ENCODE assay signal across 8 mouse cellular contexts in the genomic region with DNA sequence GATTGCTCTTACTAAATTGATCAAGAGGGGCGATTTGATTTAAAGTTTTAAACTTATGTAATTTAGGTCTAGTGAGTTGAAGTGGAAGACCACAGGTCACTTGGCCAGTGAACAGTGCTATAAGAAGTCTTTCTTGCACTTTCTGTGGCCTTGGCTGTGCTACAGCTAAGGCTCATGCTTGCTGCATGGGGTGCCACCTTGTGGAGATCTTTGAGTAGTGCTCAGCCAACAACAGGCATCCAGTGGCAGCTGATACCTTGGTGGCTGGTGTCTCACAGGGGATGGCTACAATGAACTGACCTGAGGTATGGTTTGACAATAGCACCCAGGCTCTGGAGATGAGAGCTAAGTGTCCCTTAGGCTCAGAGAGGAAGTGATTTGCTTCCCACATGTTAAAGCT. TPM values are rescaled to one million over a fixed set of nuclear protein-coding genes. Genes with fewer than 3 reads are reported as not detected.
DNase-seq lines count a peak whose midpoint lies in the region; ATAC-seq and TF ChIP-seq lines count a peak whose summit lies in the region.

No protein-coding gene starts in this region.

- no peak overlapping the region for H3K4me3 ChIP-seq in CH12.LX (replicated peaks in 1 of 3; ENCODE audit: low read depth in 2 of 3, low read length in 2 of 3, poor library complexity in 1 of 3)
- no peak overlapping the region for H3K4me3 ChIP-seq in heart, postnatal 0 days (ENCODE audit: low read depth, low read length)
- H3K4me3 ChIP-seq in liver, embryonic 16.5 days (ENCODE audit: low read depth, low read length), result no peak overlapping the region
- H3K4me3 ChIP-seq in neural tube, embryonic 13.5 days, result no peak overlapping the region

- H3K36me3 ChIP-seq in CH12.LX (replicated peaks in 1 of 2; ENCODE audit: control insufficient read depth in 1 of 2, insufficient read depth in 1 of 2, low read length in 1 of 2), result peaks cover 37 to 86% of the 10 kb centered on the region in 2 experiments
- 0 out of 2 replicates have a peak, but pooled peaks cover 4% of the 10 kb centered on the region for H3K36me3 ChIP-seq in heart, postnatal 0 days (replicated peaks; ENCODE audit: control insufficient read depth, insufficient read depth, low read length)
- no peaks in the 10 kb centered on the region for H3K36me3 ChIP-seq in liver, embryonic 16.5 days (ENCODE audit: control insufficient read depth, insufficient read depth)
- H3K36me3 ChIP-seq in neural tube, embryonic 13.5 days, result peaks cover 1% of the 10 kb centered on the region; the same call in 1 of the 2 replicates

- no peak overlapping the region for H3K27ac ChIP-seq in CH12.LX (ENCODE audit: insufficient read depth, low read depth)
- H3K27ac ChIP-seq in heart, postnatal 0 days (ENCODE audit: low read depth), result no peak overlapping the region
- H3K27ac ChIP-seq in liver, embryonic 16.5 days (ENCODE audit: low read length), result no peak overlapping the region
- H3K27ac ChIP-seq in neural tube, embryonic 13.5 days (replicated peaks), result no peak overlapping the region

- peak in 1 of 2 experiments; percentile 87; a peak in 2 of 4 replicates for TF ChIP-seq CTCF in CH12.LX (conservative IDR thresholded peaks at IDR 0.05 in 1 of 2, IDR thresholded peaks at IDR 0.05 in 1 of 2; ENCODE audit: low read depth in 2 of 2, low read length in 2 of 2)
- TF ChIP-seq CTCF in heart, postnatal 0 days (IDR thresholded peaks at IDR 0.05; ENCODE audit: low read depth), result peak; percentile 90

- DNase-seq in CH12.LX (ENCODE audit: extremely low read depth), result peak; percentile 52
- peak; percentile 38 for DNase-seq in adrenal gland, adult 8-10 months
- peak; percentile 78 for DNase-seq in embryo, embryonic 11 days
- peak; percentile 25 for DNase-seq in heart, postnatal 0 days (ENCODE audit: low spot score)
- peak; percentile 77 to 79 for DNase-seq in kidney, postnatal 25 days
- DNase-seq in testis, postnatal 10 days (ENCODE audit: low spot score), result peak; percentile 73

- H3K4me2 ChIP-seq in CH12.LX (ENCODE audit: insufficient read depth, low read depth, poor library complexity, severe bottlenecking), result no peak overlapping the region
- H3K4me2 ChIP-seq in heart, postnatal 0 days (ENCODE audit: low read depth, low read length), result no peak overlapping the region
- no peak overlapping the region for H3K4me2 ChIP-seq in liver, embryonic 16.5 days (ENCODE audit: low read depth, low read length)
- H3K4me2 ChIP-seq in neural tube, embryonic 13.5 days, result no peak overlapping the region

- H3K27me3 ChIP-seq in CH12.LX (replicated peaks), result no peaks in the 10 kb centered on the region
- no peaks in the 10 kb centered on the region for H3K27me3 ChIP-seq in heart, postnatal 0 days (ENCODE audit: control insufficient read depth, insufficient read depth, low read length)
- H3K27me3 ChIP-seq in liver, embryonic 16.5 days (ENCODE audit: control insufficient read depth, insufficient read depth, low read depth, low read length), result no peaks in the 10 kb centered on the region
- H3K27me3 ChIP-seq in neural tube, embryonic 13.5 days, result no peaks in the 10 kb centered on the region

- H3K4me1 ChIP-seq in CH12.LX (ENCODE audit: control insufficient read depth in 1 of 2, insufficient read depth in 2 of 2), result no peaks in the 10 kb centered on the region
- H3K4me1 ChIP-seq in heart, postnatal 0 days (ENCODE audit: control insufficient read depth, insufficient read depth), result no peaks in the 10 kb centered on the region
- no peaks in the 10 kb centered on the region for H3K4me1 ChIP-seq in liver, embryonic 16.5 days (ENCODE audit: control insufficient read depth, low read depth, low read length)
- H3K4me1 ChIP-seq in neural tube, embryonic 13.5 days (replicated peaks), result no peaks in the 10 kb centered on the region

- TF ChIP-seq EP300 in CH12.LX (IDR thresholded peaks at IDR 0.05; ENCODE audit: low read length), result no peak
- TF ChIP-seq EP300 in heart, postnatal 0 days (IDR thresholded peaks at IDR 0.05; ENCODE audit: low read depth), result no peak

- H3K9ac ChIP-seq in CH12.LX (ENCODE audit: insufficient read depth, low read depth), result no peak overlapping the region
- H3K9ac ChIP-seq in heart, postnatal 0 days (replicated peaks; ENCODE audit: low read depth, low read length), result no peak overlapping the region
- H3K9ac ChIP-seq in liver, embryonic 16.5 days (ENCODE audit: low read depth, low read length), result no peak overlapping the region
- H3K9ac ChIP-seq in neural tube, embryonic 13.5 days, result no peak overlapping the region

- 13% methylated on average over 1 of the region's 1 CpGs for WGBS in heart, postnatal 0 days
- WGBS in liver, embryonic 16.5 days (ENCODE audit: insufficient replicate concordance), result 16% methylated on average over 1 of the region's 1 CpGs
- WGBS in neural tube, embryonic 13.5 days, result 19% methylated on average over 1 of the region's 1 CpGs

- no peaks in the 10 kb centered on the region for H3K9me3 ChIP-seq in CH12.LX (replicated peaks; ENCODE audit: low read length)
- no peaks in the 10 kb centered on the region for H3K9me3 ChIP-seq in heart, postnatal 0 days (replicated peaks; ENCODE audit: control insufficient read depth, low read length)
- H3K9me3 ChIP-seq in liver, embryonic 16.5 days (replicated peaks; ENCODE audit: control insufficient read depth, low read length), result no peaks in the 10 kb centered on the region
- no peaks in the 10 kb centered on the region for H3K9me3 ChIP-seq in neural tube, embryonic 13.5 days

- in situ Hi-C loops in CH12.LX (cut with MboI; ENCODE audit: low pct_ligation_motif_present, low pct_unique_long_range_greater_than_20kb, low sequenced_read_pairs), result no loop called here

- TF ChIP-seq POLR2A in CH12.LX (IDR thresholded peaks at IDR 0.05; ENCODE audit: low read depth, low read length), result no peak

- no peak; the same call in 1 of the 2 replicates for ATAC-seq in heart, postnatal 0 days (ENCODE audit: insufficient read depth, low read depth)
- 0 out of 2 replicates have a peak, but pooled peaks have one; percentile 35 for ATAC-seq in liver, embryonic 16.5 days (ENCODE audit: low read depth)
- ATAC-seq in neural tube, embryonic 13.5 days (ENCODE audit: low read depth), result peak; percentile 59; the same call in 1 of the 2 replicates

- no peaks in the 10 kb centered on the region for H3K79me2 ChIP-seq in CH12.LX (replicated peaks; ENCODE audit: control insufficient read depth, extremely low read depth, insufficient read depth, poor library complexity, severe bottlenecking)

- peak; percentile 67 for TF ChIP-seq RAD21 in CH12.LX (IDR thresholded peaks at IDR 0.05; ENCODE audit: low read depth, low read length)

- dilution Hi-C loops in CH12.LX (cut with MboI; ENCODE audit: extremely low pct_ligation_motif_present, extremely low pct_unique_long_range_greater_than_20kb, low sequenced_read_pairs), result no loop called here

TF ChIP-seq in CH12.LX, 34 proteins besides CTCF, POLR2A, EP300 and RAD21:
- TF ChIP-seq SMC3 (IDR thresholded peaks at IDR 0.05; ENCODE audit: low read depth, low read length) (peak; percentile 75), CHD1 (IDR thresholded peaks at IDR 0.05; ENCODE audit: low read depth, low read length) (no peak)

RNA-seq across cellular contexts. Expression of a gene that starts 22.5 kb away (rescaled TPM):
- total RNA-seq in CH12.LX (2012; rRNA removed), result 0.21 TPM in 1 of 2 replicates, not detected in the other
- not detected in 2 replicates for total RNA-seq in CH12.LX (2014; rRNA removed)
- 0.73 and 0.90 TPM in 2 replicates for polyA plus RNA-seq in CH12.LX (2012; ENCODE audit: insufficient read length, low read depth)
- total RNA-seq in adrenal gland, adult 8-10 months (2022), result under 1 TPM in 2 of 4 experiments, not detected in 2; 0.45 to 0.77 TPM
- total RNA-seq in heart, postnatal 0 days (2014; rRNA removed; ENCODE audit: low replicate concordance), result not detected in 2 replicates
- not detected in 2 replicates for polyA plus RNA-seq in heart, postnatal 0 days (2015; fragmentation: Nextera tagmentation; extraction: Ambion mirVana)
- 0.13 and 0.20 TPM in 2 replicates for polyA plus RNA-seq in liver, embryonic 16.5 days (2015; fragmentation: Nextera tagmentation; extraction: Ambion mirVana)
- polyA plus RNA-seq in neural tube, embryonic 13.5 days (2015; fragmentation: Nextera tagmentation; extraction: Ambion mirVana), result 0.66 TPM in 1 of 2 replicates, not detected in the other

RNA-seq across cellular contexts. Expression of a gene that starts 47.7 kb away (rescaled TPM):
- total RNA-seq in CH12.LX (2012; rRNA removed) (18.1 and 21.0 TPM in 2 replicates), CH12.LX (2014; rRNA removed) (45.0 and 46.8 TPM in 2 replicates)
- polyA plus RNA-seq in CH12.LX (2012; ENCODE audit: insufficient read length, low read depth), result 29.2 and 29.4 TPM in 2 replicates
- 10 to 100 TPM; 12.3 to 14.2 (median 13.2) TPM for total RNA-seq in adrenal gland, adult 8-10 months (2022)
- 3.5 and 13.0 TPM in 2 replicates for total RNA-seq in heart, postnatal 0 days (2014; rRNA removed; ENCODE audit: low replicate concordance)
- 9.4 and 12.8 TPM in 2 replicates for polyA plus RNA-seq in heart, postnatal 0 days (2015; fragmentation: Nextera tagmentation; extraction: Ambion mirVana)
- 10.1 and 11.0 TPM in 2 replicates for polyA plus RNA-seq in liver, embryonic 16.5 days (2015; fragmentation: Nextera tagmentation; extraction: Ambion mirVana)
- polyA plus RNA-seq in neural tube, embryonic 13.5 days (2015; fragmentation: Nextera tagmentation; extraction: Ambion mirVana), result 15.8 and 16.5 TPM in 2 replicates

Comparison
In these comparisons a context has a peak if more than half of its experiments do, and no peak if none do; other contexts are left out.
1. DNase-seq: peak in every context shown above with its lines; median percentile 78 in embryo, embryonic 11 days; 78 in kidney, postnatal 25 days; 73 in testis, postnatal 10 days; 52 in CH12.LX; 38 in adrenal gland, adult 8-10 months; 25 in heart, postnatal 0 days.